Mouse (Mus musculus): ENCODE measurements around the gene Pla1a.
"Not testable (repeated sequence)": the region's sequence is repeated elsewhere in the genome, so short reads cannot be mapped to it uniquely, and the experiment has no call there.

Gene Pla1a

GRCm38 (mm10) chr16:38456812-38457567 lies 24.0 kb upstream of the Pla1a start:
- DNase-seq, result no peak

- no peak for DNase-seq
Measured at GRCm38 (mm10) chr16:38455511-38456418, 22.8 kb upstream of the Pla1a start, which contains the start of gene Cd80. Gene Cd80, plus strand, starts transcription at chr16:38455561.

GRCm38 (mm10) chr16:38454533-38455254 lies 21.7 kb upstream of the Pla1a start:
- DNase-seq, result no peak

GRCm38 (mm10) chr16:38453952-38454351 lies 21.0 kb upstream of the Pla1a start:
- no peak for DNase-seq

GRCm38 (mm10) chr16:38453203-38453553 lies 20.2 kb upstream of the Pla1a start:
- no peak for DNase-seq

GRCm38 (mm10) chr16:38452442-38453202 lies 19.7 kb upstream of the Pla1a start, which contains the start of gene Adprh:
Gene Adprh, minus strand, starts transcription at chr16:38452703.
- DNase-seq, result peak; percentile 88

- no peak for DNase-seq
Measured at GRCm38 (mm10) chr16:38451421-38452205, 18.7 kb upstream of the Pla1a start.

GRCm38 (mm10) chr16:38450707-38451106 lies 17.8 kb upstream of the Pla1a start:
- DNase-seq, result no peak

- DNase-seq, result no peak
Measured at GRCm38 (mm10) chr16:38448458-38448857, 15.5 kb upstream of the Pla1a start.

GRCm38 (mm10) chr16:38447366-38447765 lies 14.4 kb upstream of the Pla1a start:
- DNase-seq, result no peak

GRCm38 (mm10) chr16:38446141-38446540 lies 13.2 kb upstream of the Pla1a start:
- DNase-seq, result not testable (repeated sequence)

- DNase-seq, result no peak
Measured at GRCm38 (mm10) chr16:38445576-38445975, 12.6 kb upstream of the Pla1a start.

GRCm38 (mm10) chr16:38445046-38445445 lies 12.1 kb upstream of the Pla1a start:
- DNase-seq, result no peak

GRCm38 (mm10) chr16:38443721-38444464 lies 10.9 kb upstream of the Pla1a start:
- DNase-seq, result no peak

- no peak for DNase-seq
Measured at GRCm38 (mm10) chr16:38442216-38442615, 9.3 kb upstream of the Pla1a start.

GRCm38 (mm10) chr16:38441611-38442010 lies 8.7 kb upstream of the Pla1a start:
- DNase-seq, result no peak

GRCm38 (mm10) chr16:38440403-38440802 lies 7.5 kb upstream of the Pla1a start:
- DNase-seq, result no peak

- DNase-seq, result no peak
Measured at GRCm38 (mm10) chr16:38439190-38439589, 6.2 kb upstream of the Pla1a start.

GRCm38 (mm10) chr16:38434295-38434795 lies 1.4 kb upstream of the Pla1a start:
- DNase-seq, result no peak

- no peak for DNase-seq
Measured at GRCm38 (mm10) chr16:38433514-38433913, 569 bp upstream of the Pla1a start.
